Mouse (Mus musculus) liver, adult 2 months (tissue): ENCODE measurements around the gene Trim54. TPM values are rescaled to one million over a fixed set of nuclear protein-coding genes. Genes with fewer than 3 reads are reported as not detected.

Experiments
- DNase-seq: peaks from one replicate; pipeline ENCODE4 v3.0.0-alpha.2; 2011; ENCODE audit warnings: low read depth, low spot score; ENCODE audit errors: extremely low read depth
- H3K27ac ChIP-seq: fragments of 200-500 bp; replicated peaks from 2 replicates; pipeline ENCODE4 v1.5.1; 2012; ENCODE audit warnings: low read depth, mild to moderate bottlenecking, control low read depth, inconsistent platforms, low read length; ENCODE audit not compliant: insufficient read depth
- H3K27me3 ChIP-seq: fragments of 200-500 bp; 2 replicates; pipeline ENCODE4 v1.6.1; 2012; ENCODE audit warnings: mild to moderate bottlenecking, moderate library complexity, low read length, inconsistent platforms; ENCODE audit not compliant: control insufficient read depth, insufficient read depth
- H3K36me3 ChIP-seq: fragments of 200-500 bp; 2 replicates; pipeline ENCODE4 v1.6.1; 2012; ENCODE audit warnings: low read length, inconsistent platforms; ENCODE audit not compliant: control insufficient read depth, insufficient read depth
- H3K4me1 ChIP-seq: fragments of 200-500 bp; 2 replicates; pipeline ENCODE4 v1.6.1; 2011; ENCODE audit warnings: low read length; ENCODE audit not compliant: control insufficient read depth, insufficient read depth
- H3K4me3 ChIP-seq: fragments of 200-500 bp; 2 replicates; pipeline ENCODE4 v1.5.1; 2011; ENCODE audit warnings: low read depth, mild to moderate bottlenecking, control low read depth, low read length, moderate library complexity; ENCODE audit not compliant: insufficient read depth
- H3K79me2 ChIP-seq: fragments of 200-500 bp; 2 replicates; pipeline ENCODE4 v1.6.1; 2012; ENCODE audit warnings: inconsistent platforms, mild to moderate bottlenecking, low read length, moderate library complexity; ENCODE audit not compliant: control insufficient read depth, insufficient read depth
- H3K9ac ChIP-seq: fragments of 200-500 bp; 2 replicates; pipeline ENCODE4 v1.6.1; 2012; ENCODE audit warnings: low read depth, mild to moderate bottlenecking, control low read depth, inconsistent platforms, low read length
- CTCF ChIP-seq: fragments of 200-500 bp; IDR thresholded peaks from 2 replicates; pipeline ENCODE4 v1.5.1; 2011; ENCODE audit warnings: low read depth, low read length, control low read depth
- POLR2A ChIP-seq: fragments of 200-500 bp; IDR thresholded peaks from 2 replicates; pipeline ENCODE4 v1.6.1; 2011; ENCODE audit warnings: low read length, control low read depth; ENCODE audit not compliant: insufficient read depth; ENCODE audit errors: extremely low read depth
- WGBS: fragments of 180-500 bp; shearing (Covaris S2); methylation state at CpG from one replicate; pipeline ENCODE4 v1.1.7; 2018; 5-methylcytosine and 5-hydroxymethylcytosine counted together
- polyA plus RNA-seq: library from polyadenylated mRNA; depleted of rRNA; stranded (reverse); fragments of >200 nt; gene quantifications from 2 replicates; pipeline ENCODE4 v1.2.3, GENCODE M21; 2012; rRNA removed
- total RNA-seq: library from RNA; depleted of rRNA; stranded (reverse); fragments of >200 nt; gene quantifications from 2 replicates; pipeline ENCODE4 v1.2.3, GENCODE M21; 2014; rRNA removed

The Trim54 gene
- total and polyA plus RNA-seq, 2 experiments: 0.28 TPM; not detected in 1

DNA sequence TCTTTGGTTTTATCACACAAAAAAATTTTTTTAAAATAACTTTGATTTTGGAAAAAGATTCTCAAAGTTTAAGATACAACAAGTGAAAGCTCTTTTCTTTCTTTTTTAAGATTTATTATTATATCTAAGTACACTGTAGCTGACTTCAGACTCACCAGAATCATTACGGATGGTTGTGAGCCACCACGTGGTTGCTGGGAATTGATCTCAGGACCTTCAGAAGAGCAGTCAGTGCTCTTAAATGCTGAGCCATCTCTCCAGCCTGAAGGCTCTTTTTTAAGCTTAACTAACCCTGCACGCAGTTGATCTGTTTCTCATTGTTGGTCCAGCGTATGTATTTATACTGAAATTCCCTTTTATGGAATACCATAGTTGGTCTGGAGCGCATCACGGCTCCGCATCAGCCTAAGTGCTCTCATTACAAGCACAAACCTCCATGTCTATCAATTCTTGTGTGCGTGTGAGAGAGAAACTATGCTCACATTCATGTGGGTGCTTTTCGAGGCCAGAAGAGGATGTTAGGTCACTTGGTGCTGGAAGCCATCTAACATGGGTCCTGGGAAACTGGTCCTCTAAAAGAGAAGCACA is 64.8 kb downstream of the Trim54 start:
- peaks cover 3% of the 10 kb centered on the region; the same call in 1 of the 2 replicates for H3K4me1 ChIP-seq
- WGBS: 93% methylated on average over 9 of the region's 9 CpGs

DNA sequence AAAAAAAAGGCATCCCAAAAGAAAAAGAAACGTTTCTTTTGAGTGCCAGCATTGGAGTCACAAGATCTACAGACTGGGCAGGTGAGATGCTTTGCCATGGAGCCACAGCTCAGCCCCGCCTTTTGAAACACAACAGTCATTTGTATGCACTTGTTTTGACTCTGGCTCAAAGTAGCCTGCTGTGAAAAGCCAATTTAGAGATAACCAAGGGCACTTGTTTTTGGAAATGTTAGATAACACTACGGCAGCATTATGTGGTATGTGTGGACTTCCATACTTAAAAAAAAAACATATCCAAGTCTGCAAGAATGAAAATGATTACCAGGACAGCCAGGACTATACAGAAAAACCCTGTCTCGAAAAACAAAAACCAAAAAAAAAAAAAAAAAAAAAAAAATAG is 67.2 kb downstream of the Trim54 start:
- Histone ChIP-seq H3K4me1 (peaks cover 3% of the 10 kb centered on the region; the same call in 1 of the 2 replicates), H3K36me3 (peaks cover 17% of the 10 kb centered on the region; the same call in 1 of the 2 replicates), H3K27ac (no peak overlapping the region), H3K4me3 (no peak overlapping the region), H3K79me2 (peaks cover 6% of the 10 kb centered on the region; the same call in 1 of the 2 replicates), H3K27me3 (no peaks in the 10 kb centered on the region), H3K9ac (no peak overlapping the region)
- no peak for TF ChIP-seq CTCF
- no peak for TF ChIP-seq POLR2A
- WGBS: 62% methylated on average over 4 of the region's 4 CpGs
- DNase-seq: no peak

More for the DNA sequence above, 64.8 kb downstream of the Trim54 start:
- no peak overlapping the region for H3K9ac ChIP-seq
- no peak overlapping the region for H3K27ac ChIP-seq
- no peak for DNase-seq
- H3K4me3 ChIP-seq: no peak overlapping the region
- H3K79me2 ChIP-seq: peaks cover 16% of the 10 kb centered on the region; the same call in 1 of the 2 replicates
- H3K27me3 ChIP-seq: no peaks in the 10 kb centered on the region
- TF ChIP-seq POLR2A (no peak), CTCF (no peak)
- no peaks in the 10 kb centered on the region for H3K36me3 ChIP-seq

Other genes with a start within 250 kb of the Trim54 start
- 27.9 and 35.1 TPM in 2 replicates for gene Tmem214, start 248.7 kb upstream of the Trim54 start, total RNA-seq
- 62.4 and 89.2 TPM in 2 replicates for gene Tmem214, start 248.7 kb upstream of the Trim54 start, polyA plus RNA-seq
- 2.7 and 4.6 TPM in 2 replicates for gene Agbl5, start 228.0 kb upstream of the Trim54 start, total RNA-seq
- gene Agbl5, start 228.0 kb upstream of the Trim54 start, polyA plus RNA-seq: 4.3 and 7.5 TPM in 2 replicates
- gene Ost4, start 208.9 kb upstream of the Trim54 start, total RNA-seq: 76.2 and 88.6 TPM in 2 replicates
- gene Ost4, start 208.9 kb upstream of the Trim54 start, polyA plus RNA-seq: 167 and 196 TPM in 2 replicates
- gene Emilin1, start 203.3 kb upstream of the Trim54 start, total RNA-seq: 17.6 and 17.8 TPM in 2 replicates
- gene Emilin1, start 203.3 kb upstream of the Trim54 start, polyA plus RNA-seq: 27.8 and 31.5 TPM in 2 replicates
- 288 and 405 TPM in 2 replicates for gene Khk, start 195.3 kb upstream of the Trim54 start, total RNA-seq
- gene Khk, start 195.3 kb upstream of the Trim54 start, polyA plus RNA-seq: 650 and 735 TPM in 2 replicates
- 0.60 and 0.74 TPM in 2 replicates for gene Cgref1, start 171.1 kb upstream of the Trim54 start, total RNA-seq
- gene Cgref1, start 171.1 kb upstream of the Trim54 start, polyA plus RNA-seq: 0.28 and 0.34 TPM in 2 replicates
- gene Preb, start 156.4 kb upstream of the Trim54 start, total RNA-seq: 62.0 and 91.0 TPM in 2 replicates
- gene Preb, start 156.4 kb upstream of the Trim54 start, polyA plus RNA-seq: 279 and 433 TPM in 2 replicates
- under 0.01 and 0.07 TPM in 2 replicates for gene Tcf23, start 148.1 kb upstream of the Trim54 start, total RNA-seq
- gene Tcf23, start 148.1 kb upstream of the Trim54 start, polyA plus RNA-seq: 0.06 TPM in 1 of 2 replicates, not detected in the other
- gene Atraid, start 68.4 kb upstream of the Trim54 start, total RNA-seq: 172 and 185 TPM in 2 replicates
- gene Atraid, start 68.4 kb upstream of the Trim54 start, polyA plus RNA-seq: 160 TPM in 2 replicates
- 6.1 and 6.7 TPM in 2 replicates for gene Slc5a6, start 67.8 kb upstream of the Trim54 start, total RNA-seq
- 15.5 and 16.2 TPM in 2 replicates for gene Slc5a6, start 67.8 kb upstream of the Trim54 start, polyA plus RNA-seq
- 10.7 and 11.8 TPM in 2 replicates for gene Cad, start 61.9 kb upstream of the Trim54 start, total RNA-seq
- 8.4 and 12.7 TPM in 2 replicates for gene Cad, start 61.9 kb upstream of the Trim54 start, polyA plus RNA-seq
- gene Dnajc5g, start 10.4 kb upstream of the Trim54 start, total RNA-seq: not detected in 2 replicates
- not detected in 2 replicates for gene Dnajc5g, start 10.4 kb upstream of the Trim54 start, polyA plus RNA-seq
- gene Slc30a3, start 8.5 kb upstream of the Trim54 start, total RNA-seq: 0.37 and 0.60 TPM in 2 replicates
- gene Slc30a3, start 8.5 kb upstream of the Trim54 start, polyA plus RNA-seq: 0.37 and 0.97 TPM in 2 replicates
- not detected in 2 replicates for gene Ucn, start 22.1 kb downstream of the Trim54 start, total RNA-seq
- gene Ucn, start 22.1 kb downstream of the Trim54 start, polyA plus RNA-seq: not detected in 2 replicates
- 49.0 and 58.8 TPM in 2 replicates for gene Mpv17, start 37.5 kb downstream of the Trim54 start, total RNA-seq
- 88.8 and 92.3 TPM in 2 replicates for gene Mpv17, start 37.5 kb downstream of the Trim54 start, polyA plus RNA-seq
- gene Gm29609, start 63.2 kb downstream of the Trim54 start, total RNA-seq: 1.0 and 2.6 TPM in 2 replicates
- gene Gm29609, start 63.2 kb downstream of the Trim54 start, polyA plus RNA-seq: 2.3 and 2.8 TPM in 2 replicates
- gene Gtf3c2, start 63.4 kb downstream of the Trim54 start, total RNA-seq: 10.9 and 17.5 TPM in 2 replicates
- 21.0 and 33.0 TPM in 2 replicates for gene Gtf3c2, start 63.4 kb downstream of the Trim54 start, polyA plus RNA-seq
- 13.3 and 13.7 TPM in 2 replicates for gene Snx17, start 76.5 kb downstream of the Trim54 start, total RNA-seq
- 19.1 and 22.5 TPM in 2 replicates for gene Snx17, start 76.5 kb downstream of the Trim54 start, polyA plus RNA-seq
- gene Eif2b4, start 76.7 kb downstream of the Trim54 start, total RNA-seq: 18.5 and 18.7 TPM in 2 replicates
- gene Eif2b4, start 76.7 kb downstream of the Trim54 start, polyA plus RNA-seq: 47.2 and 51.0 TPM in 2 replicates
- gene Zfp513, start 85.6 kb downstream of the Trim54 start, total RNA-seq: 3.1 and 4.2 TPM in 2 replicates
- gene Zfp513, start 85.6 kb downstream of the Trim54 start, polyA plus RNA-seq: 17.6 and 27.6 TPM in 2 replicates
- gene Ppm1g, start 104.0 kb downstream of the Trim54 start, total RNA-seq: 19.7 and 23.5 TPM in 2 replicates
- gene Ppm1g, start 104.0 kb downstream of the Trim54 start, polyA plus RNA-seq: 31.6 and 32.3 TPM in 2 replicates
- 43.8 and 51.5 TPM in 2 replicates for gene Nrbp1, start 124.2 kb downstream of the Trim54 start, total RNA-seq
- gene Nrbp1, start 124.2 kb downstream of the Trim54 start, polyA plus RNA-seq: 97.8 and 112 TPM in 2 replicates
- not detected in 2 replicates for gene Gm9970, start 124.5 kb downstream of the Trim54 start, total RNA-seq
- gene Gm9970, start 124.5 kb downstream of the Trim54 start, polyA plus RNA-seq: not detected in 2 replicates
- gene Krtcap3, start 135.0 kb downstream of the Trim54 start, total RNA-seq: 1.7 and 2.1 TPM in 2 replicates
- 4.3 and 8.3 TPM in 2 replicates for gene Krtcap3, start 135.0 kb downstream of the Trim54 start, polyA plus RNA-seq
- 17.8 and 20.1 TPM in 2 replicates for gene Ift172, start 174.4 kb downstream of the Trim54 start, total RNA-seq
- 11.0 and 11.7 TPM in 2 replicates for gene Ift172, start 174.4 kb downstream of the Trim54 start, polyA plus RNA-seq
- gene Fndc4, start 179.4 kb downstream of the Trim54 start, total RNA-seq: 30.6 and 34.8 TPM in 2 replicates
- gene Fndc4, start 179.4 kb downstream of the Trim54 start, polyA plus RNA-seq: 90.7 and 97.7 TPM in 2 replicates
- gene Gckr, start 180.7 kb downstream of the Trim54 start, total RNA-seq: 113 and 114 TPM in 2 replicates
- 199 and 282 TPM in 2 replicates for gene Gckr, start 180.7 kb downstream of the Trim54 start, polyA plus RNA-seq